Mouse (Mus musculus) embryonic fibroblast, embryonic 13.5 days (primary cell): ENCODE results near the gene Dcbld1.

Experiments used
- CTCF ChIP-seq: IDR thresholded peaks from 2 replicates; pipeline ENCODE4 v1.5.1; 2011; ENCODE audit warnings: mild to moderate bottlenecking, control low read depth, low read length, moderate library complexity, borderline replicate concordance; ENCODE audit not compliant: insufficient read depth
- POLR2A ChIP-seq: IDR thresholded peaks from 2 replicates; pipeline ENCODE4 v1.6.1; 2011; ENCODE audit warnings: low read depth, mild to moderate bottlenecking, control low read depth, low read length, moderate library complexity

DNA sequence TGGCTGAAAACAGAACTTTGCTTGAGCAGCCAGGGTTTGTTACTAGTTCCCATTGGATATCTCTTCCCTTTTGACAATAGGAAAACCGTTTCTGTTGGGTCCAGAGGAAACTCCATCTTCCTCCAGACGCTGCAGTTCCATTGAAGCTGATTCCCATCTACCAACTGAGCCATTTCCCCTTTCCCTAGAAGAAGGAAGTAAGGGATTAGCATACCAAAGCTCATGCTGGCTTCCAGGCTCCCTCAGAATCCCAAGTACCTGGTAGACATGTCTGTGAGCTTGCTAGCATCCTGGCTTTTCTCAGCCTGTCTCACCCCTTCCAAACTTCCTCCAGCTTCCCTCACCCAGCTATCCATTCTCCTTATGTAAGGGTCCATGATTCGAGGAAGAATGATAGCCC, 45.4 kb downstream of the Dcbld1 start:
- TF ChIP-seq POLR2A = no peak
- TF ChIP-seq CTCF = no peak
